Mouse (Mus musculus): ENCODE results near the gene Rmnd5a. TPM values are rescaled to one million over a fixed set of nuclear protein-coding genes. Genes with fewer than 3 reads are reported as not detected.

The Rmnd5a gene
- polyA plus RNA-seq, 1 experiment: 33.6 TPM

GRCm38 (mm10) chr6:71338941-71339340 lies 101.5 kb downstream of the Rmnd5a start:
- no peak for DNase-seq (ENCODE audit: low read depth)
- TF ChIP-seq CTCF (IDR thresholded peaks at IDR 0.05; ENCODE audit: borderline replicate concordance, extremely low read depth, insufficient read depth, insufficient read length): no peak
- no peak for TF ChIP-seq POLR2A (IDR thresholded peaks at IDR 0.05; ENCODE audit: borderline replicate concordance, extremely low read depth, insufficient read depth, insufficient read length, poor library complexity, severe bottlenecking)

Other genes starting within 250 kb of the Rmnd5a start
- not detected in 2 replicates for gene Fabp1, start 240.8 kb downstream of the Rmnd5a start, polyA plus RNA-seq (2012; rRNA removed)
- 9.3 and 11.1 TPM in 2 replicates for gene Krcc1, start 169.0 kb downstream of the Rmnd5a start, polyA plus RNA-seq (2012; rRNA removed)
- 0.85 and 0.88 TPM in 2 replicates for gene Smyd1, start 118.4 kb downstream of the Rmnd5a start, polyA plus RNA-seq (2012; rRNA removed)
- not detected in 2 replicates for gene Cd8b1, start 117.8 kb downstream of the Rmnd5a start, polyA plus RNA-seq (2012; rRNA removed)
- gene Cd8a, start 67.2 kb downstream of the Rmnd5a start, polyA plus RNA-seq (2012; rRNA removed): not detected in 2 replicates
- 23.5 and 25.1 TPM in 2 replicates for gene Rnf103, start 53.3 kb upstream of the Rmnd5a start, polyA plus RNA-seq (2012; rRNA removed)
- 51.0 and 51.6 TPM in 2 replicates for gene Chmp3, start 103.2 kb upstream of the Rmnd5a start, polyA plus RNA-seq (2012; rRNA removed)
- 65.1 and 66.4 TPM in 2 replicates for gene Kdm3a, start 192.4 kb upstream of the Rmnd5a start, polyA plus RNA-seq (2012; rRNA removed)